Mouse (Mus musculus) forebrain, embryonic 11.5 days (tissue): Measurements from ENCODE around the gene Arhgap24. TPM values are rescaled to one million over a fixed set of nuclear protein-coding genes. Genes with fewer than 3 reads are reported as not detected.

Source experiments
- ATAC-seq: fragments of 200-750 bp; cut with Nextera tagmentation; replicated peaks from 2 replicates; pipeline ENCODE4 v1.8.0; 2017; ENCODE audit warnings: moderate TSS enrichment; ENCODE audit not compliant: low FRiP score
- DNase-seq: peaks from one replicate; pipeline ENCODE4 v3.0.0-alpha.2; 2017; ENCODE audit warnings: low spot score
- H3K27ac ChIP-seq: fragments of 300-500 bp; sonication (generic); 2 replicates; pipeline ENCODE4 v1.5.1; 2014; ENCODE audit warnings: low read depth, low read length
- H3K27me3 ChIP-seq: fragments of 300-500 bp; sonication (generic); 2 replicates; pipeline ENCODE4 v1.6.1; 2014; ENCODE audit warnings: mild to moderate bottlenecking, low read length, mixed read lengths; ENCODE audit not compliant: control insufficient read depth, insufficient read depth
- H3K36me3 ChIP-seq: fragments of 300-500 bp; sonication (generic); 2 replicates; pipeline ENCODE4 v1.6.1; 2014; ENCODE audit warnings: mild to moderate bottlenecking, low read length, moderate library complexity, mixed read lengths; ENCODE audit not compliant: control insufficient read depth, insufficient read depth
- H3K4me1 ChIP-seq: fragments of 300-500 bp; sonication (generic); replicated peaks from 2 replicates; pipeline ENCODE4 v1.6.1; 2014; ENCODE audit warnings: low read length, mixed read lengths; ENCODE audit not compliant: control insufficient read depth, insufficient read depth
- H3K4me2 ChIP-seq: fragments of 300-500 bp; sonication (generic); 2 replicates; pipeline ENCODE4 v1.6.1; 2014; ENCODE audit warnings: low read depth, mild to moderate bottlenecking, low read length, moderate library complexity, mixed read lengths; ENCODE audit not compliant: severe bottlenecking
- H3K4me3 ChIP-seq: fragments of 300-500 bp; sonication (generic); 2 replicates; pipeline ENCODE4 v1.5.1; 2014; ENCODE audit warnings: low read depth, low read length
- H3K9ac ChIP-seq: fragments of 300-500 bp; sonication (generic); 2 replicates; pipeline ENCODE4 v1.6.1; 2014; ENCODE audit warnings: low read length
- H3K9me3 ChIP-seq: fragments of 300-500 bp; sonication (generic); 2 replicates; pipeline ENCODE4 v1.6.1; 2016; ENCODE audit warnings: low read length, mixed read lengths; ENCODE audit not compliant: control insufficient read depth
- WGBS: fragments of 180-500 bp; shearing (Covaris S2); extraction: QIAGEN DNeasy Blood & Tissue Kit; methylation state at CpG from one replicate; pipeline ENCODE4 v1.1.7; 2014; 5-methylcytosine and 5-hydroxymethylcytosine counted together
- polyA plus RNA-seq: library from polyadenylated mRNA; unstranded; fragments of >200 nt; fragmentation: Nextera tagmentation; extraction: Ambion mirVana; gene quantifications from 2 replicates; pipeline ENCODE4 v1.2.1, GENCODE M21; 2014

The Arhgap24 gene
- polyA plus RNA-seq, 1 experiment from 2014 or later, result 1.9 TPM

DNA sequence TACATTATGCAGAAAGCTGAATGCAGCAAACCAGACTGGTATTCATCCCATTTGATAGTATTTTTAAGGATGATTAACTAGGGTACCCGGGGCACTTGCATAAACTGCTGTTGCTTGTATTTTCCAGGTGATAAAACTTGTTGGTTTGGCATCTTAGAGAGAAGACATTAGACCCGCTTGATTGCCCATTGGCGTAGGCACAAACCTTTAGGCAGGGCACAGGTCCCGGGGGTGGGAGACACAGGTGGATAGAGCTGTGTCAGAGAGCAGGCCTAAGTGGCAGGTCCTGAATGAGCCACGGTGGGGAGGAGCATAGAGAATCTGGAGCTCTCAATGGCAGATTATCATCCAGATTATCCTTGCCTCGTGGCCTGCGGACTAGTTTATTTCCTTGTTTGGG, 229.1 kb downstream of the Arhgap24 start:
- no peak overlapping the region for H3K4me2 ChIP-seq
- no peak for ATAC-seq
- 88% methylated on average over 7 of the region's 7 CpGs for WGBS
- no peaks in the 10 kb centered on the region for H3K9me3 ChIP-seq
- H3K9ac ChIP-seq, result no peak overlapping the region
- DNase-seq, result no peak
- H3K27ac ChIP-seq, result no peak overlapping the region
- H3K4me3 ChIP-seq, result no peak overlapping the region
- H3K36me3 ChIP-seq, result no peaks in the 10 kb centered on the region
- no peaks in the 10 kb centered on the region for H3K4me1 ChIP-seq
- no peaks in the 10 kb centered on the region for H3K27me3 ChIP-seq

DNA sequence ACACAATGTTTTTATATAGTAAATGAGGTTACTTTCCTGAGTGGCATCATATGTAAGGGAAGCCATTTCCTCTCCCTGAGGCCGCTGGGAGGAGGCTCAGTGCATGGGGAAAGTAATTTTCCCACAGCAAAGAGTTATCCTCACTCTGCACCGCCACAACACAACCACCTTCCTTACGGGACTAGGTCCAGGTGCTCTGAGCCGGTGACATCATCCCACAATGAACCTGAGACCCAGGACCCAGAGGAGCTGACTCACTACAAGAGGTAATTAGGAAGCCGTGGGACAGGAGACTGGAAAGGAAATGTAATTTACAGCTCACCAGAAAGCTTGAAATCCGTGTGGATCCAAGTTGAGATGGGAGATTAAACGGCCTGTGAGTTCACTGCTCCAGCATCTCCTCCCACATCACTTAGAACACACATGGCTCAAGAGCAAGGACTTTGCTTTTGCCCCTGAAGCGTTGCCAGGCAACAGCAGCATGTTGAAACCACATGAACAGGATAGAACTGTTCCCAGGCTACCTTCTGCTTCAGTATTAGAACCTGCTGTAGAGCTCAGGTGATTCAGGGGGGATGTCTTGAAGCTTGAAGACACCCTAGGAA, 238.3 kb downstream of the Arhgap24 start:
- Histone ChIP-seq H3K27ac (no peak overlapping the region), H3K9me3 (no peaks in the 10 kb centered on the region), H3K9ac (no peak overlapping the region), H3K27me3 (no peaks in the 10 kb centered on the region), H3K36me3 (no peaks in the 10 kb centered on the region), H3K4me3 (no peak overlapping the region), H3K4me1 (no peaks in the 10 kb centered on the region), H3K4me2 (no peak overlapping the region)
- WGBS, result 76% methylated on average over 8 of the region's 8 CpGs
- no peak for DNase-seq
- ATAC-seq, result no peak

DNA sequence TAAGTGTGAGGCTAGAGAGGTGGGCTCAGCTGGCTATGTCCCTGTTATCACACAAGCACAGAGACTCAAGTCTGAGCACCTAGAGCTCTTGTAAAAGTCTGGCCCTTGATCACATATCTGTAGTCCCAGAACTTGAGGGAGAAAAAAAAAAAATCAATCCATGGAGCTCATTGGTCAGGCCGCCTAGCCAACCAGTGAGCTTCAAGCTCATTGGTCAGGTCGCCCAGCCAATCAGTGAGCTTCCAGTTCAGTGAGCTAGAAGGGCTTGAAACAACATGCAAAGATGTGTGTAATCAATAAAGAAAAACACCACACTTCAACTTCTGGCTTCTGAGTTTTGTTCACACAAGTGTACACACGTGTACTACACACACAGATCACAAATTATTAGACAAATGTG, 242.4 kb downstream of the Arhgap24 start:
- Histone ChIP-seq H3K9me3 (no peaks in the 10 kb centered on the region), H3K4me1 (no peaks in the 10 kb centered on the region), H3K36me3 (no peaks in the 10 kb centered on the region), H3K27me3 (no peaks in the 10 kb centered on the region), H3K4me3 (no peak overlapping the region), H3K4me2 (no peak overlapping the region), H3K27ac (no peak overlapping the region), H3K9ac (no peak overlapping the region)
- ATAC-seq, result no peak
- 97% methylated on average over 3 of the region's 3 CpGs for WGBS
- DNase-seq, result no peak

DNA sequence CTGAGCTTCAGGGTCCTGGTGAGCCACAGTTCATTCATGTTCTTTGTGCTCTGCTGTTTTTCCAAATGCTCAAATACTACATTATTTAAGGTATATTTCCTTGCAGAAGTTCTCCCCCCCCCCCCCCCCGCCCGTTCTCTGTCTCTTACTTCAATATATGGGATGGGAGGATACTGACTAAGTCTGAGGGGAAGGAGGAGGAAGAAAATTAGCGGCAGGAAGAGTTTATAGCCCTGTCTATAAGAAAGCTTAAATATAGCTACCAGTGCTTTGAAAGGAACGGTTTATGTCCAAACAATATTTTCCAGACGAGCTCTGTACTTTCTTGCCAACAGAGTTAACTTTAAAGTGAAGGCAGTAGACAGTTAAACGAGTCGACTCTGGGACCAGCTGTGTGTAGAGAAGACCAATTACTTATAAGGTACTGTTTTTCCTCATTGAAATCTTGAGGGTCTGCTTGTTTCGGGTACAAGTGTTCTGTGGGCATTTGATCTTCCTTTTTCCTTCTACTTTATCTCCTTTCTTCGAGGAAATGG, 243.7 kb downstream of the Arhgap24 start:
- Histone ChIP-seq H3K27me3 (no peaks in the 10 kb centered on the region), H3K4me2 (no peak overlapping the region), H3K27ac (no peak overlapping the region), H3K9me3 (no peaks in the 10 kb centered on the region), H3K4me3 (no peak overlapping the region), H3K9ac (no peak overlapping the region), H3K4me1 (no peaks in the 10 kb centered on the region), H3K36me3 (no peaks in the 10 kb centered on the region)
- ATAC-seq, result no peak
- 58% methylated on average over 9 of the region's 9 CpGs for WGBS
- DNase-seq, result no peak

DNA sequence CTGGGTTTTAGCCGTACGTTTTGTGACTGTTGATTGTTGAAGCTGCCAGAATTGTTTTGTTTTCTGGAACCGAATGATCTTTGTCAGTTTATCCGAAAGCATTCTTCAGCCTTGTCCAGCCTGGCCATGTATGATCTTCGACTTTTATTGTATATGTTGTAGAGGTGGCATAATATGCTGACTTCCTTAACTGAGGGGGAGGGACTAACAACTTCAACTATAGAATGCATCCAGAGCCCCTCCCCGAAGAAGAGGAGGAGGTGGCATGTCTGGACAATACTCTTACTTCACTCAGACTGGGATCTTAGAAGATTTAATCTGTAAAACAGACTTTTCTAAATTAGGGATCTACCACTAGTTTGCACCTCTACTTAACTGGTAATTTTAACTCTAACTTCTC, 244.2 kb downstream of the Arhgap24 start:
- ATAC-seq (no peak), DNase-seq (no peak)
- no peaks in the 10 kb centered on the region for H3K36me3 ChIP-seq
- no peak overlapping the region for H3K9ac ChIP-seq
- no peak overlapping the region for H3K4me3 ChIP-seq
- H3K4me1 ChIP-seq, result no peaks in the 10 kb centered on the region
- 88% methylated on average over 6 of the region's 6 CpGs for WGBS
- H3K9me3 ChIP-seq, result no peaks in the 10 kb centered on the region
- no peak overlapping the region for H3K4me2 ChIP-seq
- no peak overlapping the region for H3K27ac ChIP-seq
- no peaks in the 10 kb centered on the region for H3K27me3 ChIP-seq

DNA sequence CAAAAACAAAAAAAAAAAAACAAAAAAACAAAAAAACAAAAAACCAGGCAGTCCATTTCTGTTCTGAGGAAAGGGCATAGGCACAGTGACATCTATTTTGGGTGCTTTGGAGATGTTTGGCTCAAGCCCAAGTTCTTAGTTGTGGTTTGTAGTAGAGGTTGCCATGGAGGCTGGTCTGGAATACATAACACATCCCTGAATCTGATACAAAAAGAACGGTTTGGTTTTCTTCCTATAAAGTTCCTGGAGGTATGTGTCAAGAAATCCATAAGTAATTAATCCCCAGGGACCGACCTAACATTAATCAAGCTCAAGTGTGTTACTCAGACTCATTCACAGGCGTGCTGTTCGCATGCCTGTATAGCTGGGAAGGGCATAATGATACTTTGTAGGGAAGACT, 245.8 kb downstream of the Arhgap24 start:
- DNase-seq, result no peak
- H3K36me3 ChIP-seq, result no peaks in the 10 kb centered on the region
- no peak overlapping the region for H3K4me2 ChIP-seq
- no peak overlapping the region for H3K27ac ChIP-seq
- H3K9me3 ChIP-seq, result no peaks in the 10 kb centered on the region
- no peak overlapping the region for H3K4me3 ChIP-seq
- ATAC-seq, result no peak
- 76% methylated on average over 4 of the region's 4 CpGs for WGBS
- H3K9ac ChIP-seq, result no peak overlapping the region
- no peaks in the 10 kb centered on the region for H3K4me1 ChIP-seq
- no peaks in the 10 kb centered on the region for H3K27me3 ChIP-seq

DNA sequence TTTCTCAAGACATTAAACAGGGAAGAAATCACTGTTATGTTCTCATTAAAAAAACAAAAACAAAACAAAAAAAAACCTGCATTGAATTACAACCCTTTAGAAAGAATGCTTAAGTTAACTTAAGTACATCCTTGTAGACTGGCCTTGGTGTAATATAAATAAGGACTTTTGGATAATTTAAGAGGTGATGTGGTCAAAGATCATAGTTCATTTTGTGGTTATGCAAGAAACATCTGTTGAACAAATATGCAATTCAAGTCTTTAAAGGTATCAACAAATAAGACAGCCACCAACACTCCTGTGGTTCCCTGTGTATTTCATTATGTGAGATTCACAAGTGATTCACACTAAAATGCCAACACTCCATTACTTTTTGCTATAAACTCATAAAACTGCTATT, 247.3 kb downstream of the Arhgap24 start:
- DNase-seq (no peak), ATAC-seq (no peak)
- Histone ChIP-seq H3K4me2 (no peak overlapping the region), H3K9me3 (no peaks in the 10 kb centered on the region), H3K36me3 (no peaks in the 10 kb centered on the region), H3K4me3 (no peak overlapping the region), H3K27me3 (no peaks in the 10 kb centered on the region), H3K9ac (no peak overlapping the region), H3K4me1 (no peaks in the 10 kb centered on the region), H3K27ac (no peak overlapping the region)

DNA sequence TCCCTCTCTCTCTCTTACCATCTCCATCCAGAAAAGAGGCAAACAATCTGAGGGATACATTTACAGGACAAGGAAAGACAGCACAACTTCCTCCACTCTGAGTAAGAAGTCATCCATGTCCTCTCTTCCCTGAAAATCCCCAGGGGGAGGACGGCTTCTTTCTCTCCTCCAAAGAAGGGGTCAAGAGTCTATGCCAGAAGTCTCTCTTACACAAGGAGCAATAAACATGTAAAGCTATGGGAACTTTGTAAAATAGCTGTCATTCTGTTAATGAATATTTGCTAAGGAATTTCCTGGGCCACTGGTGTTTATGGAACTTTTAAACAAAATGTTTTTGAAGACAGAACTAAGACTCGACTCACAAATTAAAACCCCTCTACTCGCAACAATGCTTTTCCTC, 248.3 kb downstream of the Arhgap24 start:
- 86% methylated on average over 3 of the region's 3 CpGs for WGBS
- no peak for ATAC-seq
- no peak overlapping the region for H3K4me3 ChIP-seq

DNA sequence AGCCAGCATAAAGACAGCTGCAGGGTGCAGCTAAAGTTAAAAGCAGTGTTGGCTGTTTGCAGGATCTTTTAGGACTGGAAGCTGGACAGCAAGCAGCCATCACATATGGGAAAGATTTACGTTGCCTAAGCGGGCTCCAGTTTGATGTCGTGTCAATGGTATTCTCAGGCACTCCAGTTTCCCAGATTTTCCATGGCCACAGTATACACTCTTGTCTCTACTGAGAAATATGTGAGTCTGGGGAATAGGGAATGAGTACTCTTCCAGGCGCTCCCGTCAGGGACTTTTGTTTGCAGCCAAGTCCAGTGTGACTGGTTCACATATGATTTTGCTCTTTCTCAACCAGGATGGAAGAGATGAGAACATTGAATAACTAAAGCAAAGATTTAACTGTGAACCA, 254.9 kb downstream of the Arhgap24 start:
- H3K4me2 ChIP-seq, result no peak overlapping the region
- no peaks in the 10 kb centered on the region for H3K27me3 ChIP-seq
- ATAC-seq (no peak), DNase-seq (no peak)
- H3K9ac ChIP-seq, result no peak overlapping the region
- H3K4me3 ChIP-seq, result no peak overlapping the region
- WGBS, result 89% methylated on average over 5 of the region's 5 CpGs
- H3K4me1 ChIP-seq, result no peaks in the 10 kb centered on the region
- no peaks in the 10 kb centered on the region for H3K9me3 ChIP-seq
- H3K27ac ChIP-seq, result no peak overlapping the region
- no peaks in the 10 kb centered on the region for H3K36me3 ChIP-seq

More for the DNA sequence above, 248.3 kb downstream of the Arhgap24 start:
- no peaks in the 10 kb centered on the region for H3K36me3 ChIP-seq
- no peak overlapping the region for H3K27ac ChIP-seq
- H3K27me3 ChIP-seq, result no peaks in the 10 kb centered on the region
- H3K4me1 ChIP-seq, result no peaks in the 10 kb centered on the region
- no peaks in the 10 kb centered on the region for H3K9me3 ChIP-seq
- DNase-seq, result no peak
- no peak overlapping the region for H3K9ac ChIP-seq
- no peak overlapping the region for H3K4me2 ChIP-seq
